Mouse (Mus musculus) lung, adult 2 months (tissue): ENCODE results near the gene Aldh16a1. TPM values are rescaled to one million over a fixed set of nuclear protein-coding genes. Genes with fewer than 3 reads are reported as not detected.
A peak's percentile ranks its signal among the peaks of the same experiment; 100 is the strongest.
"Not testable (repeated sequence)": the region's sequence is repeated elsewhere in the genome, so short reads cannot be mapped to it uniquely, and the experiment has no call there.

Source experiments
- DNase-seq: peaks from one replicate; pipeline ENCODE4 v3.0.0; 2022
- H3K4me1 ChIP-seq: fragments of 200-500 bp; 2 replicates; pipeline ENCODE4 v1.6.1; 2011; ENCODE audit warnings: low read length; ENCODE audit not compliant: control insufficient read depth, insufficient read depth
- H3K4me3 ChIP-seq: fragments of 200-500 bp; replicated peaks from 2 replicates; pipeline ENCODE3; 2011; ENCODE audit warnings: low read depth, mild to moderate bottlenecking, control low read depth, low read length; ENCODE audit errors: extremely low read depth
- CTCF ChIP-seq: fragments of 200-500 bp; IDR thresholded peaks from 2 replicates; pipeline ENCODE4 v1.5.1; 2011; ENCODE audit warnings: mild to moderate bottlenecking, low read length, control low read depth; ENCODE audit not compliant: insufficient read depth
- POLR2A ChIP-seq: fragments of 200-500 bp; IDR thresholded peaks from 2 replicates; pipeline ENCODE4 v1.6.1; 2011; ENCODE audit warnings: low read depth, mild to moderate bottlenecking, control low read depth, low read length, borderline replicate concordance; ENCODE audit errors: extremely low read depth
- WGBS: fragments of 180-500 bp; shearing (Covaris S2); methylation state at CpG from one replicate; pipeline ENCODE4 v1.1.7; 2018; 5-methylcytosine and 5-hydroxymethylcytosine counted together
- polyA plus RNA-seq: library from polyadenylated mRNA; depleted of rRNA; stranded (reverse); fragments of >200 nt; gene quantifications from 2 replicates; pipeline ENCODE4 v1.2.3, GENCODE M21; 2012

Aldh16a1 gene
- polyA plus RNA-seq, 1 experiment, result 58.5 TPM

DNA sequence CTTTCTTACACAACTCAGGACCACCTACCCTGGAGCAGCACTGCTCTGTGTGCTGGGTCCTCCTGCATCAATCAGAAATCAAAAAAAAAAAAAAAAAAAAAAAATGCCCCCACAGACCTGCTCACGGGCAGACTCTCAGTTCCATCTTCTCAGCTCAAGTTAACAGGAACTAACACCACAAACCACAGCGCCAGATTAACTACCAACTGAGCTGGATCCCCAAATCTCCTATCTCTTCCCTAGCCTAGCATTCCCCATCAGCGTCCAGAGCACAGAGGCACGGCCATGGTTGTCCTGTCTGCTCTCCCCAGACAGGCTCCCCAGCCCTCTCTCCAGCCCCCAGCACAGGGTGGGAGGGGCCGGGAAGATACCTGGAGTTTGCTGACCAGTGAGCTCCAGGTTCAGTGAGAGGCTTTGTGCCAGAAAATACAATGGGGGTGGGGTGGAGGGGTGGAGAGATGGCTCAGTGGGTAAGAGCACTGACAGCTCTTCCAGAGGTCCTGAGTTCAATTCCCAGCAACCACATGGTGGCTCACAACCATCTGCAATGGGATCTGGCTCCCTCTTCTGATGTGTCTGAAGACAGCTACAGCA, 47.2 kb downstream of the Aldh16a1 start:
- H3K4me1 ChIP-seq, result peaks cover 7% of the 10 kb centered on the region
- H3K4me3 ChIP-seq, result no peak overlapping the region
- TF ChIP-seq CTCF, result no peak
- no peak for TF ChIP-seq POLR2A
- WGBS, result 60% methylated on average over 5 of the region's 5 CpGs
- no peak for DNase-seq

DNA sequence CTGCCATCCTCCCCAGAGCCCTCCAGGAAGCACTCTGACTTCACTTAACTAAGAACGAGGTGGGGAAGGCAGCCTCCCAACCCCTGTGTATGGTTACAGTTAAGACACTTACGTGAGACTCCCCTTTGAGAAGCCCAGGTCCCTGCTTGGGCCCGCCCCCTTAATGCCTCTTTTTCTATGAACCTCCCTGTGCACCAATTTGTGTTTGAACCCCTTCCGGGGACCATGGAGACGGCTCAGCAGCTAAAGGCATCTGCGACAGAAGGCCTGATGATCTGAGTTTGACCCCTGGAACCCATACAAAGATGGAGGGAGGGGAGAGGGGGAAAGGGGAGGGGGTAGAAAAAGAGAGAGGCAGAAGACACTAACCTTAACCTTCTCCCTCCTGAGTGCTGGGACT, 47.9 kb downstream of the Aldh16a1 start:
- WGBS, result 78% methylated on average over 6 of the region's 6 CpGs
- TF ChIP-seq CTCF, result no peak
- no peak for TF ChIP-seq POLR2A
- no peak overlapping the region for H3K4me3 ChIP-seq
- DNase-seq, result no peak
- peaks cover 7% of the 10 kb centered on the region for H3K4me1 ChIP-seq

DNA sequence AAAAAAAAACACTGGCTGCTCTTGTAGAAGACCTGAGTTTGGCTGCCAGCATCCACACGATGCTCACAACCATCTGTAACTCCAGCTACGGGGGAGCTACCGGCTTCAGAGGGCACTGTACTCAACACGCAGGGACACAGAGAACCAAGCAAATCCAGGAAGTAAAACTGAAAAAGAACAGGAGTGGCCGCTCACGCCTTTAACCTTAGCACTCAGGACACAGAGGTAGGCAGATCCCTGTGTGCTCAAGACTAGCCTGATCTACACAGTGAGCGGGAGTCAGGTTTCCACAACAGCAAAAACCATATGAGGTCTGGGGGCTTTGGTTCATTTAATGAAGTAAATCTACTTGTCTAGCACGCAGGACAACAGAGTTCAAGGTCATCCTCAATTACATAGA, 48.9 kb downstream of the Aldh16a1 start:
- no peak for DNase-seq
- Histone ChIP-seq H3K4me1 (peaks cover 7% of the 10 kb centered on the region), H3K4me3 (no peak overlapping the region)
- no peak for TF ChIP-seq POLR2A
- TF ChIP-seq CTCF, result no peak
- 72% methylated on average over 8 of the region's 8 CpGs for WGBS

DNA sequence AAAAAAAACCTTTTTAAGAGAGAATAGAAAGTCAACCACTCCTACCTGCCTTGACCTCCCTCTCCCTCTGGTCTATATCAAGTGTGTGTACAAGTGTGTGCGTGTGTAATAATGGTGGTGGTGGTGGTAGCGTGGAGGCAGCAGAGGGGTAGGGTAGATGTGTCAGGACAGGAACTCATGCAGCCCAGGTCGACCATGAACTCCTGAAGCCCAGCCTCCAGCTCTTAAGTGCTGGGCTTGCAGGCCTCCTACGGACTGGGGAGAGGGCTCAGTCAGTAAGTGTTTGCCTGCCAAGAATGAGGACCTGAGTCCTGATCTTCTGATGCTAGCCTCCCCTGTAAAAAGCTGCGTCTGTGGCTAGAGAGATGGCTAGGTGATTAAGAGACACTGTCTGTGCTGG, 49.4 kb downstream of the Aldh16a1 start:
- H3K4me3 ChIP-seq, result no peak overlapping the region
- peaks cover 7% of the 10 kb centered on the region for H3K4me1 ChIP-seq
- WGBS, result 71% methylated on average over 5 of the region's 5 CpGs
- DNase-seq, result no peak
- TF ChIP-seq POLR2A, result no peak
- TF ChIP-seq CTCF, result no peak

DNA sequence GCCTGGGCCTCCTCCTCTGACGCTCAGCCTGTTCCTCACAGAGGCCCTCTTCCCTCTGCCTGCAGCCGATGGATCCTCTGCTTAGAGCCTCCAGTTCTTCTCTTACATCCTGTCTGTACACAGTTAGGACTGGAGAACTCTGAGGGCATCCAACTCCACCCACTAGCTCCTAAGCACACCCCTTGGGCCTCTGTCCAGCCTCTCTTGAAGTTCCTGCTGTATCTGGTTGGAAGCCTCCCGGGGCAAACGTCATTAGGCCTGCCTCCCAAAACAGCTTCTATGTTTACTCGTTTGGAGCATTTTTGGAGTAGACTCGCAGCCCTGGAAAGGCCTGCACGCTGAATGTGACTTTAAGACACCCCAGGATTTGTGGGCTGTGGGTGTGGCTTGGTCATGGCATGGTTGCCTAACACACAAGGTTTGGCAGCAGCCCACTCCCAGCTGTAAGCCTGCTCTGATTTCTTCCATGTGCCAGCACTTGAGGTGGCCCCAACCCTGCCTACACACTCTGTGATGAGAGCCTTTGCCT, 50.7 kb downstream of the Aldh16a1 start, which contains the start of gene Fcgrt:
Fcgrt (minus strand) TSS at position 200 of the 529 bp plus-strand sequence.
- peak within 1 kb of the TSS; percentile 70 for H3K4me3 ChIP-seq
- TF ChIP-seq POLR2A, result peak; percentile 85; the same call in 1 of the 2 replicates
- TF ChIP-seq CTCF, result no peak
- WGBS, result 7% methylated on average over 7 of the region's 7 CpGs
- H3K4me1 ChIP-seq, result peaks cover 7% of the 10 kb centered on the region
- DNase-seq, result peak; percentile 93

DNA sequence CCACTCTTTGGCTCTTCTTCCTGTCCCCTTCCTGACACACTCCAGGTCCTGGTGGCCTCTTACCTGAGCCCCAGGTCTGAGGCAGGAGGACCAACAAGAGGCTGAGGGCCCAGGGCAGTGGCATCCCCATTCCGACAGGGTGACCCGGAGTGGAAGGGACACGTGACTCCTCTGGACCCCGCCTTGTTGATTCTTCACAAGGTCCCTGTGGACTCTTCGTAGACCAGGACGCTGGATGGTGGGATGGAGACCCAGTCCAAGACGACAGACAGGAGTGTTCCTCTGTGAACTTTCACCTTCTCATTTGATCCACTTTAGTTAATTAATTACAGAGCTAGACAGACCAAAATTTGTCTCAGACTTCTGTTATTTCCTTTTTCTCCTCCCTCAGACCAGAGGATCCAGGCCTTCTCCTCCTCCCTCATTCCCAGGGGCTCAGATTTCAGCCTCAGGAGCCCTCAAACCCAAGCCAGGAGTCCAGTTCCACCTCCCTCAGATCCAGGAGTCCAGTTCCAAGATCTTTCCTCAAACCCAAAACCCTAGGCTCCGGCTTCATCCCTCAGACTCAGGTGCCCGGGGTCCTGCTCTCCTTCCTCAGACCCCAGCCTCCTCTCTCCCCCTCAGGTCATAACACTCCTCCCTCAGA, 51.3 kb downstream of the Aldh16a1 start:
- TF ChIP-seq POLR2A, result peak; percentile 26; the same call in 1 of the 2 replicates
- TF ChIP-seq CTCF, result no peak
- no peak for DNase-seq
- WGBS, result 43% methylated on average over 9 of the region's 9 CpGs
- peaks cover 7% of the 10 kb centered on the region for H3K4me1 ChIP-seq
- H3K4me3 ChIP-seq, result peak overlapping the region; percentile 70

DNA sequence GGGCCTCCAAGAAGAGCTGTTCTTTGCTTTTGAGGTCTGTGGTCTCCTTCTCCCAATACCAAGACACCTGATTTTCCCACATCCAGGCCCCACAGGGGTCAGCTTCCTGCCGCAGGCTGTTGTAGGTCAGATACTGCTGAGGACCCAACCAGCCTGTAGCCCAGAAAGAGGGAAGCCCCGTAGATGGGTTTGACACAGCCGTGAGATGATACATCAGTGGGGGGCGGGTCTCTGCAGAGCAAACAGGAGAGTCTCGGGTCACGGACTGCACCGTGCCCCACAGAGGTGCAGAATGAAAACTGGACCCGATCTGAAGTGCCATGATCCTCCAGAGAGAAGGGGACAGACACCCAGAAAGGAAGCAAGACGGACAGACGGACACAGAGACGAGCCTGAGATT, 51.9 kb downstream of the Aldh16a1 start:
- Histone ChIP-seq H3K4me3 (peak overlapping the region; percentile 57), H3K4me1 (peaks cover 7% of the 10 kb centered on the region)
- no peak for TF ChIP-seq CTCF
- no peak for TF ChIP-seq POLR2A
- DNase-seq, result no peak
- 53% methylated on average over 11 of the region's 11 CpGs for WGBS

DNA sequence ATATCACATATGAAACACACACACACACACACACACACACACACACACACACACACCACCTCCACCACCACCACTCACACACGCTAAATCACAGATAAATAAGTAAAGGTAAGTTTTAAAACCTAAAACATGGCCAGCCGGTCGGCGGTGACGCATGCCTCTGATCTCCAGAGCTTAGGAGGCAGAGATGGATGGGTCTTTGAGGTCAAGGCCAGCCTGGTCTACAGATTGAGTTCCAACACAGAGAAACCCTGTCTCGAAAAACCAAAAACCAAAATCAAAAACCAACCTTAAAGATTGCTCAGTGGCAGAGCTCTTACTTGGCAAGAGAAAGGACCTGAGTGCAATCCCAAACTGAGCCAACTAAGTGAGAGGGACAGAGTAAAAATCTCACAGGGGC, 54.3 kb downstream of the Aldh16a1 start:
- TF ChIP-seq POLR2A (no peak), CTCF (no peak)
- DNase-seq, result no peak
- 87% methylated on average over 6 of the region's 6 CpGs for WGBS
- no peak overlapping the region for H3K4me3 ChIP-seq
- peaks cover 7% of the 10 kb centered on the region for H3K4me1 ChIP-seq

DNA sequence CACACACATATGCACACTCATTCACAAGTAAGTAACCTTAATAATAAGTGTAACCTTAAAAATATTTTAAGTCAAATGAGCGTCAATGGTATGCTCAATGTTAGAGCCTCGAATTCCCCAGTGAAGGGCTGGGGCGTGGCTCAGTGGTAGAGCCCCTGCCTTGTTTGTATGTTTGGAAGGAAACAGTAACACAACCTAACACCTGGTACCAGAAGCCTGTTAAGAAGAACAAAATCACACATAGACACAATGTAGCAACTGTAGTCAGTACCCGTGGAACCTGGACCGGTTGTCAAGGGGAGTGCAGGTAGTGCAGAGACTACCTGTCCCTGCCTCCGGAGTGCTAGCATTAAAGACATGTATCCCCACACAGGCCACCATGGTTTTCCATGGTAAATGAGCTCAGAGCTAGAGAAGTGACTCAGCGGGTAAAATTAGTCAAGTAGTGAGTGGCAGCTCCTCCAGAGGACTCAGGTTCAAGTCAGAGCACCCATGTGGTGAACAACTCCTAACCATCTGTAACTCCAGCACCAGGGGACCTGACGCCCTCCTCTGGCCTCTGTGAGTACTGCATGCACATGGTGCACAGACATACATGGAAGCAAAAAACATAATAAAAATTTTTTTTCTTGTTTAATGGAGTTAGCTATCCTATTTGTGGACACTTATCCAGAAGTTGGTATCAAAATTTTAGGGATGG, 55.7 kb downstream of the Aldh16a1 start:
- no peak overlapping the region for H3K4me3 ChIP-seq
- 84% methylated on average over 8 of the region's 8 CpGs for WGBS
- no peak for TF ChIP-seq POLR2A
- peak; percentile 33 for TF ChIP-seq CTCF
- DNase-seq, result no peak
- H3K4me1 ChIP-seq, result peaks cover 3% of the 10 kb centered on the region

DNA sequence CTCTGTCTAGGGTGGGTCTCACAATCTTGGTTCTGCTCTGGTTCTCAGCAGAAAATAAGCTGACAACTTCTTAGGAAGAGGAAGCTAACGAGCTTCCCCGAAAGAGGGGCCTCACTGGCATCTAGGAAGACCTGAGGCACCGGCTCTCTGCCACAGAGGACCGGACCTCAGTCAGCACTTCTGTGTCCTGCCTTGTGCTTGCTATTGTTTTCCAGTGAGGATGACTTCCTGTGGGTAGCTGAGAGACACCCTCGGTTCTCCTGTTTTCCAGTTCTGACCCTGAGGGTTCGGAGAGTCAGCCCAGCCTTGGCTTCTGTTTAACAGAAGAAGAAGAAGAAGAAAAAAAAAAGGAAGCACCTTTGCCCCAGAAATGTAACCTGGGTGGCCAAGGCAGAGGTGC, 56.9 kb downstream of the Aldh16a1 start:
- no peaks in the 10 kb centered on the region for H3K4me1 ChIP-seq
- DNase-seq, result no peak
- no peak for TF ChIP-seq POLR2A
- TF ChIP-seq CTCF, result no peak
- H3K4me3 ChIP-seq, result no peak overlapping the region
- WGBS, result 38% methylated on average over 6 of the region's 6 CpGs

DNA sequence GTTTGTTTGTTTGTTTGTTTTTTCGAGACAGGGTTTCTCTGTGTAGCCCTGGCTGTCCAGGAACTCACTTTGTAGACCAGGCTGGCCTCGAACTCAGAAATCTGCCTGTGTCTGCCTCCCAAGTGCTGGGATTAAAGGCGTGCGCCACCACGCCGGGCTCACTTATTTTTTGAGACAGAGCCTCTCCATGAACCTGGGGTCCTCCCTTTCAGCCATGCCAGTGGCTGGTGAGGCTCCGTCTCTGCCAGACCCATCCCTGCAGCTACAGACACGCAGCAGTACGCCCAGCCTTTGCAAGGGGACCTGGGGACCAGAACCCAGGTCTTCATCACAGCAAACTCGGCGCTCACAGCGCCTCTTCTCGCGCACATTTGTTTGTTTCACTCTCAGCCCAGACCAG, 58.4 kb downstream of the Aldh16a1 start:
- not testable (repeated sequence) for H3K4me1 ChIP-seq, H3K4me3 ChIP-seq, DNase-seq
- WGBS, result 94% methylated on average over 14 of the region's 14 CpGs
